Mouse (Mus musculus) left cerebral cortex, adult 18-20 months (tissue): ENCODE data around the gene Pgbd5. TPM values are rescaled to one million over a fixed set of nuclear protein-coding genes. Genes with fewer than 3 reads are reported as not detected.

Experiments
- DNase-seq, 2 experiments: peaks; one replicate each; pipeline ENCODE4 v3.0.0; 2021 to 2022; ENCODE audit warnings: low spot score in 2 of 2, mixed read lengths in 1 of 2
- long read RNA-seq, 2 experiments: library from polyadenylated mRNA; stranded (forward); transcript quantifications; one replicate each; pipeline ENCODE4 v2.0.0; 2021
- total RNA-seq, 2 experiments: library from RNA; stranded (reverse); gene quantifications; 2 replicates each; pipeline ENCODE4 v1.2.3; 2021

The Pgbd5 gene
- total RNA-seq: 100 to 1,000 TPM; 208 to 219 TPM
- long read RNA-seq, experiment 1, transcript Pgbd5-201 (7 exons, 2,824 nt): major isoform, 319 of 400 reads
- long read RNA-seq, experiment 1, partial matches to known transcripts: 29 of 400 reads
- long read RNA-seq, experiment 1, other reads (novel, unspliced or antisense): 52 of 400 reads
- long read RNA-seq, experiment 2, transcript Pgbd5-201 (7 exons, 2,824 nt): major isoform, 234 of 300 reads
- long read RNA-seq, experiment 2, partial matches to known transcripts: 18 of 300 reads
- long read RNA-seq, experiment 2, other reads (novel, unspliced or antisense): 48 of 300 reads

DNA sequence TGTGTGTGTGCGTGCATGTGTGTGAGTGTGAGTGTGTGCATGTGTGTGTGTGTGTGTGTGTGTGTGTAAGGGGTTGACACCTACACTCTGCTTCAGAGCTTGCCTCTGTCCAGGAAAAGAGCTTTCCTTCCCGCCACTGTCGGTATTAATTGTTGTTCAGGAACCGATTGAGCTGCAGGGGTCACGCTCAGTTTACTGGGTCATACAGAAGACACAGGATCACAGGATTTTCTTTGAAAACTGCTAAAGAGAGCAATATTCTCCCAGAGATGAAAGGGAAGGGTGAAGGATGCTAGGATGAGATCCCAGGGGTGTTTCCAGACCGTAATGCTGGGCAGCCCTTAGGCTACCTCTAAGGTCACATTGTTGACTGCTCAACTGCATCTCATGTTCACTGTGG, at the start of gene Pgbd5:
Pgbd5 (minus strand) TSS at position 101 of the 400 bp plus-strand sequence.
- DNase-seq: no peak

- DNase-seq: no peak
These were observed 44.1 kb upstream of the Pgbd5 start for GRCm38 (mm10) chr8:124483356-124484115.

DNA sequence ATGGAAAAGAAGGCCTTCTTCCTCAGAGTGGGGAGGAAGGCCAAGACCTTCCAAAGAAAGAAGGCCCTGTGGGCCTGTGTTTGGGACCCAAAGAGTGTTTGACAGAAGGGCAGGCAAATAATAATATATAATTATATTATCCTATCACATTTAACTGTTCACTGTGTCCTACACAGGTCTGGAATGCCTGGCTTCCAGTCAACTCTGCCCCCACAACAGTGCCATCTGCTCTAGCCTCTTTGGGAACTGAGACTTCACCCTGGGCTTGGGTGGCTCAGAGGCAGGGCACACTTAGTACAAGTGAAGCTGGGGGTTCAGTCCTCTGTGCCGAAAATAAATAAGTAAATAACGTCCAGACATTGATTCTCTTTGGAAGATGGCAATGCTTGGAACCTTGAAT, 43.3 kb upstream of the Pgbd5 start:
- DNase-seq: peak in 1 of 2 experiments; percentile 63

DNA sequence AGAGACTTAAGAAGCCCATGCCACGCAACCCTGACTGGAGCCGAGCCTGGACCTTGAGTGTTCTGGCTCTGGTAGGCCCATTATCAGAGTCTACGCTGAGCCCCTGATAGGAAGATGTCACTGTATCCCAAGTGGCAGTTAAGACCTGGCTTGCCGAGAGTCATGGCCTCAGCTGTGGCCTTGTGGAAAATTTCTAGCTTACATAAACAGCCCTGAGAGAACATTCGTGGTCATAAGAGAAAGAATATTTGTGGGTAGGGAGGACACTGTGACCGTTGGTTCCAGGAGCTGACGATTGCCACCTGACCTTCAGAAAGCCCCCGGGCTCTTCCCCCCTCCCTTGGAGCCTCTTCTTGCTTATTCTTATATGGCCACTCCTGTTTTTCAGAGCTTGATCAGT, 40.9 kb upstream of the Pgbd5 start:
- no peak for DNase-seq

DNA sequence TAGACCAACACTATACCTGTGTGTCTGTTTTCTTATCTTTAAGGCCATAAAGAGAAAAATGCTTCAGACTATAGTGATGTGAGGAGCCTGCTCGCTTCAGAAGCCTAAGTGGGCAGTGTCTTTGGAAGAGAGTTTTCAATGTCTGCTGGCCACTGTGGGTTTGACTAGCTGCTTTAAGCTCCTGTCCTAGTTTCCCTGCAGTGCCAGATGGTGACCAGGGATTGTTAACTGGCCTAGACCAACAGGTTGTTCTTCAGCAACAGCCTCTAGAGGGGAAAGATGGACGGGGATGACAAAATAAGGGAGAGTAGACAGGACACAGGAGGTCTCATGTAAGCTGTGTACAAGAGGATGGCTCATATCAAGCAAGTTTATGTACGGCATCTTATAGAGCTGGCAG, 39.8 kb upstream of the Pgbd5 start:
- DNase-seq: no peak

DNA sequence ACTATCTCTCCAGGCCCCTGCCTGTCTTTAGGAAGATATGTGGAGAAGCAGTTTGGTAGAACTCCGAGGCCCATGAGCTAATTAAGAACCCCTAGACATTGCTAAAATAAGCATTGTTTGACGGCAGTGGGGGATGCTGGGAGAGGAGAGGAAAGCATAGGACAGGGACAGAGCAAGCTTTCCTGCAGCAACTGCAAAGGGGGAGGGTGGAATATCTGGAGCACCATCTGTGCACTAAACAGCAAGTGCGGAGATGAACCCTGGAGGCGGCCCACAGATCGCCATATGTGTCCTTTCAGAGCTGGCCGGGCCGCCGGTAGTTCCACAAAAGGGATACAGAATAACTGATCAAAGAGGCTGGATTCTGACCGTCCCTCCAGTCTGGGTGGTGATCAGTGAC, 37.2 kb upstream of the Pgbd5 start:
- peak; percentile 78 to 88 for DNase-seq

DNA sequence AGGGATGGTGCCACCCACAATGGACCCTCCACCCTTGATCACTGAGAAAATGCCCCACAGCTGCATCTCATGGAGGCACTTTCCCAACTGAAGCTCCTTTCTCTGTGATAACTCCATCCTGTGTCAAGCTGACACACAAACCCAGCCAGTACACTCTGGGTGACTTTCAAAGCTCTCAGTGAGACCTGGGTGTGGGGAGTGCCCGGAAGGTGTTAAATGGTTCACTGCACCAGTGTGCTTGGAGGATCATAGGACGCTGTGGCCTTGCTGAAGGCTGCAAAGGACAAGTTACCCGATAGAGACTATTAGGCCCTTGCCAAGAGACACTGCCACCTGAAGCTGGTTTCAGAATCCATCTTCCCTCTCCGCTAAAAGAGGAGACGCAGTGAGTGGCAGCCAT, 36.2 kb upstream of the Pgbd5 start:
- DNase-seq: no peak

GRCm38 (mm10) chr8:124464641-124465040, 25.2 kb upstream of the Pgbd5 start:
- no peak for DNase-seq

GRCm38 (mm10) chr8:124463111-124463510, 23.7 kb upstream of the Pgbd5 start:
- peak in 1 of 2 experiments; percentile 32 for DNase-seq

GRCm38 (mm10) chr8:124462192-124462591, 22.7 kb upstream of the Pgbd5 start:
- peak; percentile 26 to 47 for DNase-seq

DNA sequence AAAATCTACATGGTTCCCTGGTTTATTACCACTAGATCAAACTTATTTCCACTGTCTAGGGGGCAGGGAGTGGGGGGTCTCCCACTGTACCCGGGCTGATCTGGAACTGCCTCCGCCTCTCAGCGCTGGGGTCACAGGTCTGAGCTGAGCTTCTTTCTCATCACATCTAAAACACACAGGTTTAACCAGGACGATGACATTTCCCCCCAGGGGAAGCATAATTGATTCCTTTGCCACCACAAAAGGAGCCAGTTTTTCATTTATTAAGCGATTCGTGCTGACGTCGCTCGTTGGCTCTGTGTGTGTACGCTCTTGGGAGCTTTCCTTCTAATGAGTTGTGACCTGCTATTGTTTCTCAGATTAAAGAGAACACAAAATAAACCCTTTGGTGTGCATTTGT, 21.6 kb upstream of the Pgbd5 start:
- no peak for DNase-seq

DNA sequence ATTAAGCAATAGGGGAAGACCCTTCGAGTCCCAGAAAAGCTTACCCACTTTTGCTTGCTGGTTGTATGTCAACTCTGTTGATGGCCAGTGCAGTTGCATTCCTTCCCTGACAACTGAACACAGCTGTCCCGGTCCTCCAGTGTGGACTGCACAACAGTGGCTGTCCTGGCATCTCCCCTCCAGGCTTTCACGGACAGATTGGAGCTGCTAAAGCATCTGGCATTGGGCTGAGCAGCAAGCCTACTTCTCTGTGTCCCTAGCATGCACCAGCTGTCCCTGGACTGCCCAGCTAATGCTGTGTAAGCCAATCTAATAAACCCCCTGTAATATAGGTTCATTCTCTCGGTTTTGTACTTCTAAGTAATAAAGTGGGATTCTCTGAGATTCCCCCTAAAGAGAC, 21.2 kb upstream of the Pgbd5 start:
- no peak for DNase-seq

GRCm38 (mm10) chr8:124459627-124460026, 20.2 kb upstream of the Pgbd5 start:
- DNase-seq: no peak

GRCm38 (mm10) chr8:124455359-124455758, 15.9 kb upstream of the Pgbd5 start:
- peak in 1 of 2 experiments; percentile 23 for DNase-seq

DNA sequence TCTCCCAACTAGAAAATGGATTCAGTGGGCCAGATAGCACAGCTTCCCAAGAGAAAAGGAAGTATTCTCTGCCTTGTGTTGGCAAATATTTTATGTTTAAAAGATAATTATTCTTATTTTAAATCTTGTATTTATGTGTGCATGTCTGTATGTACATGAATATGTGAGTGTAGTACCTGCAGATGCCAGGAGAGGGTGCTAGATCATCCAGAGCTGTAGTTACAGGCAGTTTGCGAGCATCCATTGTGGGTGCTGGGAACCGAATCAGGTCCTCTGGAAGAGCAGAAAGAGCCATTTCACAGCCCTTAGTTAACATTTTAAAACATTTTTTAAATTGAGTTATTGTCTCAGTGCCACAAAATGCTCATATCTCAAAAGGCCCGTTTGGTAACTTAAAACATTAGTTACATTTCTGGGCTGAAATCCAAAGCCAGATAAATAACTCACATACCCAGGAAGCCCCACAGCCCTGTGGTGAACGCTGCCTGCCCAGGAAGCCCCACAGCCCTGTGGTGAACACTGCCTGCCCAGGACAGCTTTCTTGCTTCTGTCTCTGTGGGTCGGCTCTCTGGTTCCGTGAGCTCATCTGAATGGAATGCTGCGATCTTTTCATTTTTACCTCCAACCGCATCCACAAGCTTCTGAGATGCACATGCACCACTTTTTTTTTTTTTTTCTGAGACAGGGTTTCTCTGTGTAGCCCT, 10.9 kb upstream of the Pgbd5 start:
- DNase-seq: no peak

GRCm38 (mm10) chr8:124448962-124449670, 9.7 kb upstream of the Pgbd5 start:
- DNase-seq: no peak

DNA sequence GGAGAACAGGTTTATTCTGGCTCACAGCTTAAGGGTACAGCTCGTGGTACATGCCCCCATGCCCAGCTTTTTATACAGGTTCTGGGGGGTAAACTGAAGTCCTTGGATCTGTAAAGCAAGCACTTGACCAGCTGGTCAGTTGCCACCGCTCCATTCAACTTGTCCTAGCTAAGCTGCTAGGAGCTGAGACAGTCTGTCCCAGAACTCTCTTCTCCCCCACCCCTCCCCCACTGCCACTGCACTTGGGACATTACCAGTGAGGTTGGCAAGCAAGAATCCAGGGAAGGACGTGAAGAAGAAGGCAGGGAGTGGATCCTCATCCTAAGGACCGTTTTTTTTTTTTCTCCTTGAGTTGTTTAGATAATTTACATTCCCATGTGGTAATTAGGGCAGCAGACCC, 2.7 kb downstream of the Pgbd5 start:
- no peak for DNase-seq

GRCm38 (mm10) chr8:124435707-124436243, 3.7 kb downstream of the Pgbd5 start:
- no peak for DNase-seq

GRCm38 (mm10) chr8:124435170-124435569, 4.3 kb downstream of the Pgbd5 start:
- DNase-seq: no peak

DNA sequence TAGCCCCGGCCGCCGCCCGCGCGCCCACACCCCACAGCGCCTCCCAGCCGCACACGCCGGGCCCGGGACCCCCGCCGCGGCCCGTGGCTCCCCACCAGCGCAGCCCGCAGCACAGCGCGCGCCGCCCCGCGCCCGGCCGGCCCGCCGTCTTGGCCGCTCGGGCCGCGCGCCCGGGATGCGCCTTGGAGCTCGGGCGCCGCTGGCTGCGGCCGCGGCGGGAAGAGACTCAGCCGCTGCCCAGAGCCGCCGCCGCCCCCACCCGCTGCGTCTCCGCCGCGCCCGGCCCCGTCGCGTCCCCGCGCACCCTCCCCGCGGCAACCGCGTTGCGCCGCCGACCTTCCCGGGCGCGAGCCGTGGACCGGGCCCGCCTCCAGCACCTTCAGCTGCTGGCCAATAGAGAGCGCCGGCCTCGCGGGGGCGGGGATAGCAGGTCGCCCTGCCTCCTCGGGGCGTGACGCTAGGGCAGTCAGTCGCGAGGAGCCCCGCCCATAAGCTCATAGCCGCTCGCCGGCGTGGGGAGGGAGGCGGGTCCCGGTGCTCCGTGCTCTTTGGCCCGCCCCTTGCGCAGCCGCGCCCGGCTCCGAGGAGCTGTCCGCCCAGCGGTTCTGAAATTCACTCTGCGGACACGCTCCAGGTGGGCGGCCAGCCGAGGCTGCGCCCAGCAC, 5.2 kb downstream of the Pgbd5 start:
- DNase-seq: peak; percentile 96 to 99
